Mouse (Mus musculus) spleen, adult 2 months (tissue): Measurements from ENCODE around the gene Fam234b. TPM values are rescaled to one million over a fixed set of nuclear protein-coding genes. Genes with fewer than 3 reads are reported as not detected.

Experiments used
- DNase-seq, 2 experiments: peaks; one replicate each; pipeline versions ENCODE4 v3.0.0 to v3.0.0-alpha.2; 2012 to 2021; ENCODE audit warnings: low spot score in 2 of 2, low read depth in 1 of 2
- H3K27ac ChIP-seq: fragments of 200-500 bp; 2 replicates; pipeline ENCODE4 v1.5.1; 2012; ENCODE audit warnings: low read length, inconsistent platforms; ENCODE audit not compliant: insufficient read depth
- H3K27me3 ChIP-seq: fragments of 200-500 bp; 2 replicates; pipeline ENCODE4 v1.6.1; 2012; ENCODE audit warnings: mild to moderate bottlenecking, moderate library complexity, low read length, inconsistent platforms; ENCODE audit not compliant: control insufficient read depth, insufficient read depth
- H3K36me3 ChIP-seq: fragments of 200-500 bp; 2 replicates; pipeline ENCODE4 v1.6.1; 2012; ENCODE audit warnings: mild to moderate bottlenecking, low read length, inconsistent platforms; ENCODE audit not compliant: control insufficient read depth, insufficient read depth
- H3K4me1 ChIP-seq: fragments of 200-500 bp; 2 replicates; pipeline ENCODE4 v1.6.1; 2011; ENCODE audit warnings: inconsistent platforms; ENCODE audit not compliant: control insufficient read depth, insufficient read depth, insufficient read length
- H3K4me3 ChIP-seq: fragments of 200-500 bp; 2 replicates; pipeline ENCODE4 v1.5.1; 2011; ENCODE audit warnings: mild to moderate bottlenecking, inconsistent platforms; ENCODE audit not compliant: insufficient read depth, insufficient read length; ENCODE audit errors: extremely low read depth
- CTCF ChIP-seq: fragments of 200-500 bp; IDR thresholded peaks from 2 replicates; pipeline ENCODE4 v1.5.1; 2011; ENCODE audit warnings: mild to moderate bottlenecking, inconsistent platforms; ENCODE audit not compliant: insufficient read depth, insufficient read length, insufficient replicate concordance; ENCODE audit errors: extremely low read depth
- POLR2A ChIP-seq: fragments of 200-500 bp; IDR thresholded peaks from 2 replicates; pipeline ENCODE4 v1.6.1; 2011; ENCODE audit warnings: low read depth, low read length, inconsistent platforms
- WGBS: fragments of 180-500 bp; shearing (Covaris S2); methylation state at CpG from one replicate; pipeline ENCODE4 v1.1.7; 2018; 5-methylcytosine and 5-hydroxymethylcytosine counted together
- polyA plus RNA-seq: library from polyadenylated mRNA; depleted of rRNA; stranded (reverse); fragments of >200 nt; gene quantifications from 2 replicates; pipeline ENCODE4 v1.2.3, GENCODE M21; 2012

Fam234b gene
- polyA plus RNA-seq, 1 experiment: 16.3 TPM

- Histone ChIP-seq H3K4me1 (peaks cover 6% of the 10 kb centered on the region), H3K27ac (no peak overlapping the region), H3K4me3 (no peak overlapping the region; the same call in 1 of the 2 replicates), H3K36me3 (no peaks in the 10 kb centered on the region), H3K27me3 (no peaks in the 10 kb centered on the region)
- DNase-seq: no peak
- TF ChIP-seq CTCF (no peak), POLR2A (no peak)
- WGBS: 38% methylated on average over 6 of the region's 6 CpGs
These were observed 949 bp downstream of the Fam234b start for GRCm38 (mm10) chr6:135198726-135199125.

GRCm38 (mm10) chr6:135200122-135200957 is 2.6 kb downstream of the Fam234b start:
- Histone ChIP-seq H3K27ac (no peak overlapping the region), H3K36me3 (no peaks in the 10 kb centered on the region), H3K27me3 (no peaks in the 10 kb centered on the region), H3K4me3 (no peak overlapping the region), H3K4me1 (peaks cover 6% of the 10 kb centered on the region)
- DNase-seq: no peak
- no peak for TF ChIP-seq POLR2A
- no peak for TF ChIP-seq CTCF
- 79% methylated on average over 16 of the region's 16 CpGs for WGBS

GRCm38 (mm10) chr6:135202668-135203067 is 4.9 kb downstream of the Fam234b start:
- H3K27ac ChIP-seq: no peak overlapping the region
- H3K36me3 ChIP-seq: no peaks in the 10 kb centered on the region
- peaks cover 4% of the 10 kb centered on the region for H3K4me1 ChIP-seq
- WGBS: 92% methylated on average over 6 of the region's 6 CpGs
- H3K27me3 ChIP-seq: no peaks in the 10 kb centered on the region
- no peak for TF ChIP-seq CTCF
- TF ChIP-seq POLR2A: no peak
- no peak overlapping the region for H3K4me3 ChIP-seq
- no peak for DNase-seq

- Histone ChIP-seq H3K27ac (no peak overlapping the region), H3K36me3 (no peaks in the 10 kb centered on the region), H3K27me3 (no peaks in the 10 kb centered on the region), H3K4me3 (no peak overlapping the region), H3K4me1 (no peaks in the 10 kb centered on the region)
- TF ChIP-seq POLR2A (no peak), CTCF (no peak)
- WGBS: 90% methylated on average over 6 of the region's 6 CpGs
- DNase-seq: no peak
These were observed 6.0 kb downstream of the Fam234b start for GRCm38 (mm10) chr6:135203737-135204136.

GRCm38 (mm10) chr6:135204869-135205268 is 7.1 kb downstream of the Fam234b start:
- DNase-seq: no peak
- no peak overlapping the region for H3K4me3 ChIP-seq
- H3K27me3 ChIP-seq: no peaks in the 10 kb centered on the region
- H3K4me1 ChIP-seq: no peaks in the 10 kb centered on the region
- H3K27ac ChIP-seq: no peak overlapping the region
- WGBS: 81% methylated on average over 4 of the region's 4 CpGs
- TF ChIP-seq POLR2A (no peak), CTCF (no peak)
- 0 out of 2 replicates have a peak, but pooled peaks cover under 1% of the 10 kb centered on the region for H3K36me3 ChIP-seq

GRCm38 (mm10) chr6:135205802-135206201 is 8.0 kb downstream of the Fam234b start:
- no peak for TF ChIP-seq POLR2A
- no peak for TF ChIP-seq CTCF
- Histone ChIP-seq H3K27ac (no peak overlapping the region), H3K4me1 (no peaks in the 10 kb centered on the region), H3K36me3 (peaks cover 2% of the 10 kb centered on the region; the same call in 1 of the 2 replicates), H3K4me3 (no peak overlapping the region), H3K27me3 (no peaks in the 10 kb centered on the region)
- 86% methylated on average over 4 of the region's 4 CpGs for WGBS
- DNase-seq: no peak

GRCm38 (mm10) chr6:135206909-135207308 is 9.1 kb downstream of the Fam234b start:
- no peaks in the 10 kb centered on the region for H3K27me3 ChIP-seq
- WGBS: 89% methylated on average over 8 of the region's 8 CpGs
- TF ChIP-seq POLR2A (no peak), CTCF (no peak)
- H3K27ac ChIP-seq: no peak overlapping the region
- DNase-seq: no peak
- peaks cover 2% of the 10 kb centered on the region; the same call in 1 of the 2 replicates for H3K36me3 ChIP-seq
- H3K4me1 ChIP-seq: no peaks in the 10 kb centered on the region
- H3K4me3 ChIP-seq: no peak overlapping the region
